Mouse (Mus musculus) Patski (cell line): ENCODE measurements around the gene Ppp1cc. TPM values are rescaled to one million over a fixed set of nuclear protein-coding genes. Genes with fewer than 3 reads are reported as not detected.

Experiments
- ATAC-seq: fragments of 100-300 bp; one replicate; pipeline ENCODE4 v1.8.0; 2021
- CTCF ChIA-PET: fragments of 350-600 bp; sonication (Branson Sonifier 250); formaldehyde crosslinking; loops from one replicate; lab custom pipeline; 2022; ENCODE audit warnings: inconsistent platforms; lab: Charles Lee
- POLR2A ChIA-PET: fragments of 350-600 bp; sonication (Branson Sonifier 250); formaldehyde crosslinking; loops from one replicate; lab custom pipeline; 2022; ENCODE audit warnings: antibody characterized with exemption, inconsistent platforms; lab: Charles Lee
- DNase-seq: peaks from one replicate; pipeline ENCODE4 v3.0.0-alpha.2; 2011; ENCODE audit warnings: low read depth, low spot score
- H3K27me3 ChIP-seq: fragments of 371-371 bp; one replicate; pipeline ENCODE4 v1.5.1; 2021
- CTCF ChIP-seq: fragments of 100-300 bp; IDR thresholded peaks from one replicate; pipeline ENCODE4 v1.5.1; 2021
- in situ Hi-C: fragments of 300-500 bp; cut with MboI; formaldehyde crosslinking; loops from 3 replicates; pipeline ENCODE4 v1.11.1; 2018; ENCODE audit warnings: low pct_unique_long_range_greater_than_20kb, mixed read lengths
- polyA plus RNA-seq: library from polyadenylated mRNA; unstranded; gene quantifications from one replicate; pipeline ENCODE4 v1.2.3, GENCODE M21; 2021

The Ppp1cc gene
- polyA plus RNA-seq, 1 experiment from 2014 or later, result 195 TPM

DNA sequence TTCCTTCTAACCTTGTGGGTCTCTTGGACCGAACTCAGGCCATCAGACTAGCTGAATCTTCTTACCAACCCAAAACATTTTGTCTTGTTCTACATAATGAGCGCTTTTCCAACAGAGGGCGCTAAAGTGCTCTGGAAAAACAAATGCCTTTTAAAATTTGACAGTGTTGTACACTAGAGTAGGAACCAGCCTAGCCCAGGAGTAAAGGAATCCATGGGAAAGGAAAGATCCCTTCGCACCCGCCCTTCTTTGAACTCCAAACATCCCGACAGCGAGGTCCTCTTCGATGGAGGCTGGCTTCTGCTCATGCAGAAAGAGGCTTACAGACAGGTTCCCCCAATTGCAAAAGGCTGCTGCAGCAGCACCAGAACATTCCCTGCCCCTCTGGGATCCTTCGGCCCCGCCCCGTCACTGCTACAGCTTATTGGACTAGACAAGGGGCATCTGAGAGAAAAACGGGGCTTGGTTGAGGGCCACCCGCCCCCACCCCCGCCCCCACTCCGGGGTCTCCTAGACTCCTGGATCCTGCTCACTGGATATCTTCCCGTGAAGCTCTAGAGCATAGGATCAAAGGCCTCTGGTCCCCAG lies 28.9 kb upstream of the Ppp1cc start:
- ATAC-seq (no peak), DNase-seq (no peak)
- ChIA-PET CTCF (interaction anchor here (1.0 to 1.5 kb wide), 6 partner anchors 36 to 215 kb away, joined by 4 to 5 read pairs (median 4); no protein-coding TSS in a partner anchor), POLR2A (no interaction called here)
- peak; percentile 80 for TF ChIP-seq CTCF
- in situ Hi-C loops, result loop anchor here (10.0 kb wide), 2 partner anchors 56 to 216 kb away; no protein-coding TSS in a partner anchor
- peaks cover 2% of the 10 kb centered on the region for H3K27me3 ChIP-seq

DNA sequence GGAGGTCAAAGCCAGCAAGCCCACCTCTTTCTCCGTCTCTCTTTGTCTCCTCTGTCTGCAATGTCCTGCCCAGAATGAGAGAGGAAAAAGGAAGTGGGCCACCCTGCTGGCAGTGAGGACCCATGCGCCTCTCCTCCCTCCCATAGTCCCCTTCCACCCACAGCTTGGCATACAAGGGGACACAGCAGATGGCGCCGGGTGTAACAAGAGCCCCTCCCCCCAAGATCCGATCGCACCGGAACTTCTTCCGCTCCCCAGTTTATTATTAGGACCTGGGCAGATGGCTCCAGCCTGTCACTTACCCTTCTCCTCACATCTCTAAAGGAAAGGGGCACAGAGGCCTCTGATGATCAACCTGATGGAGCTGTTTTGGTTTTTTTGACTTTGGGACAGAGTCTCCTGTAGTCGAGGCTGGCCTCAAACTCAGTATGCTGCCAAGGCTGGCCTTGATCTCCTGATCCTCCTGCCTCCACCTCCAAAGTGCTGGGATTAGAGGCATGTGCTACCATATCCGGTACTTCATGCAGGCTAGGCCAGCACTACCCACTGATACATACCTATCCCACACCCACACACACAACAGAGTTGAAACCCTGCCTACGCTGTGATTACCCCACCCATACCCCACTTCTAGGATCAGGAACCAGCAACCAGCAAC lies 27.6 kb upstream of the Ppp1cc start:
- DNase-seq (no peak), ATAC-seq (no peak)
- peaks cover 2% of the 10 kb centered on the region for H3K27me3 ChIP-seq
- in situ Hi-C loops, result loop anchor here (5.0 kb wide), 1 partner anchor 127 kb away; no protein-coding TSS in a partner anchor
- ChIA-PET POLR2A (no interaction called here), CTCF (interaction anchor here (1.4 to 1.5 kb wide), 2 partner anchors 35 to 214 kb away, joined by 4 to 5 read pairs; no protein-coding TSS in a partner anchor)
- no peak for TF ChIP-seq CTCF

DNA sequence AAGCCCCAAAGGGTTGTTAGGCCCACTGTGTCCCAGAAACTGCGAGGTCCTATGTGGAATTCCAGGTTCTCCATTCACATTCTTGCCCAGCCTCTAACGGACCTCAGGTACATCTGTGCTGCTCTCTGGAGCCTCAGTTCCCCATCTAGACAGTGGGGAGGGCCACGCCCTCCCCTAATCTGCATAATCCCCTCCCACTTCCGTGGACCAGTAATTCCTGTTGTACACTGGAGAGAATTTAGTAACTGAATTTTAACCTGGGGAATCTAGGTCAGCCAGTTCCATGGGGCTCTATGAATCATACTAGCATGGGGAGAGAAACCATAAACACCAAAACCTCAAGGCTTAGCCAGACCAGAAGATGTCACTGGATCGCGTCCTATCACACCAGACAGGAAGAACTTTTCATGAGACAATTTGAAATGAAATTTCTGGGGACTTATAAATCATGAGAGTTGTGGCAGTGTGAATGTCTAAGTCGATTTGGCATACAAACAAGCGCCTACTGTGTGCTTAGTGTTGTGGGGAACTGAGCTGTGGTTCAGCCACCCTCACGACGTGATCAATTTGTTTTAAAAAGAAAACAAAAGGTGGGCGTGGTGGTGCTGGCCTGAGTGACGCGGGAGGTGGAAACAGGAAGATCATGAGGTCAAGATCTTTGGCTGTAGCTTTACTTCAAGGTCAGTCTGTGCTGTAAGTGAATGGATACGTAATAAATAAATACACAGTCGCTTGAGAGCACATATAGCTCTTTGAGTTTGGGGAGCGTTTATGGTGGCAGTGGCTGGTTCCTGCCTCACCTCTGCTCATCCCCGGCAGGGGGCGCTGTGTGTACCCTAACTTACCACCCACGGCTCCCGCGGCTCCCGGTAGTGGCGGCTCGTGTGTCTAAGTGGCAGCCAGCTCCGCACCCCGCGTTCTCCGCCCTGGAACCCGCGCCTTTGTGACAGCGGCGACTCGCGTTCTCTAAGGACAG lies 26.7 kb upstream of the Ppp1cc start:
- DNase-seq, result no peak
- in situ Hi-C loops, result loop anchor here (5.0 kb wide), 1 partner anchor 126 kb away; no protein-coding TSS in a partner anchor
- POLR2A ChIA-PET, result interaction anchor here (0.9 kb wide), 1 partner anchor 45 kb away, joined by 3 read pairs; no protein-coding TSS in a partner anchor
- CTCF ChIA-PET, result interaction anchor here (0.6 to 2.3 kb wide), 17 partner anchors 11 to 260 kb away, joined by 3 to 13 read pairs (median 4); partner anchors contain the start of genes Arpc3 and Tctn1
- ATAC-seq, result peak; percentile 15
- peak; percentile 95 for TF ChIP-seq CTCF
- peaks cover 2% of the 10 kb centered on the region for H3K27me3 ChIP-seq

DNA sequence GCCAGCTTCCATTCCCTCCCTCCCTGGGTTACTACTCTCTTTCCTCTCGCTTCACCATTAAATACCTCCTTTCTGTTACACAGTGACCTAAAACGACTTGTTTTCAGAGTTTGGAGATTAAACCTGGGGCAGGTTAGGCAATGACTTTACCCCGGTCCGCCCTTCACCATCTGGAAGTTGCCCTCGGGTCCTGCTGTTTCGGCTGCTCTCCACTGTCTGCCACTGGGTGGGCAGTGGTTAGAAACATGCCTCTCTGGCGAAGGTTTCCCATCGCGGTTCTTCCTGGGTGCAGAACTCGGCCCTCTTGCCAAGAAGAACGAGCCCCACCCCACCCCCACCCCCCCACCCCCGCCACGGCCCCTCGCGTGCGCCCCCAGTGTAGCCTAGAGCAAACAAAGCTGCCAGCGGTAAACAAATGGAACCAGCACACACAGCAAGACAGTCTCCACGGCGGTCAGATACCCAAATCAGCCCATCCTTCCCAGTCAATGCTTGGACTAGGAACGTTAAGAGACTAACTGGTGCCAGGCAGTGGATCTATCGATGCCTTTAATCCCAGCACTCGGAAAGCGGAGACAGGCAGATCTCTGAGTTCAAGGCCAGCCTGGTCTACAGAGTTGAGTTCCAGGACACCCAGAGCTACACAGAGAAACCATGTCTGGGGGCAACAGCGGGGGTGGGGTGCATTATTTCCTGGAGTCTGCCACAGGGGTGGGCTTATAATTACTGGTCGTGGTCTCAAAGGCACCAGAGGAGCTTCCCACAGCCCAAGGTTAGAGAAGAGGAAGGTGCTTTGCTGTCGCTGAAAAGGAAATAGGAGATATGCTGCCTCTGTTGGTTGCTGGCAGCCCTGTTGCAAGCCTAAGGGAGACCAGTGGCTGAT lies 25.7 kb upstream of the Ppp1cc start:
- no peaks in the 10 kb centered on the region for H3K27me3 ChIP-seq
- ATAC-seq (no peak), DNase-seq (no peak)
- no peak for TF ChIP-seq CTCF
- in situ Hi-C loops, result loop anchor here (5.0 kb wide), 1 partner anchor 125 kb away; no protein-coding TSS in a partner anchor
- CTCF ChIA-PET, result interaction anchor here (1.0 to 2.3 kb wide), 15 partner anchors 9 to 131 kb away, joined by 3 to 13 read pairs (median 5); partner anchors contain the start of gene Tctn1
- POLR2A ChIA-PET, result interaction anchor here (0.9 kb wide), 1 partner anchor 44 kb away, joined by 3 read pairs; no protein-coding TSS in a partner anchor

DNA sequence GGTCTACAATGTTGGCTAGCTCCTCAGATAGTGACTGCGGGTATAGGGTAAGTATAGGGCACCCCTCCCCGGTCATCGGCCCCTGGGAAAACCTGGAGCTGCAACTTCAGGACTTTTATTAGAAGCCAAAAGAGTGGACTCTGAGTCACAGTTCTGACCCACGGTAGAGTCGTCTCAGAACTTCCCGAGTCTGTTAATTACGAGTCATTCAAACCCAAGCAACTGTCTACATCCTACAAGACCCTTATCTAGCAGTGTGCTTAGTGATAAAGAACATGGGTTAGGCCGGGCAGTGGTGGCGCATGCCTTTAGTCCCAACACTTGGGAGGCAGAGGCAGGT lies 25.1 kb upstream of the Ppp1cc start:
- no peak for DNase-seq
- CTCF ChIA-PET, result interaction anchor here (1.0 to 2.3 kb wide), 5 partner anchors 9 to 44 kb away, joined by 3 to 13 read pairs (median 6); no protein-coding TSS in a partner anchor
- H3K27me3 ChIP-seq, result no peaks in the 10 kb centered on the region
- TF ChIP-seq CTCF, result no peak
- POLR2A ChIA-PET, result interaction anchor here (0.5 kb wide), 1 partner anchor 9 kb away, joined by 3 read pairs; no protein-coding TSS in a partner anchor
- ATAC-seq, result no peak
- in situ Hi-C loops, result loop anchor here (5.0 kb wide), 1 partner anchor 124 kb away; no protein-coding TSS in a partner anchor

DNA sequence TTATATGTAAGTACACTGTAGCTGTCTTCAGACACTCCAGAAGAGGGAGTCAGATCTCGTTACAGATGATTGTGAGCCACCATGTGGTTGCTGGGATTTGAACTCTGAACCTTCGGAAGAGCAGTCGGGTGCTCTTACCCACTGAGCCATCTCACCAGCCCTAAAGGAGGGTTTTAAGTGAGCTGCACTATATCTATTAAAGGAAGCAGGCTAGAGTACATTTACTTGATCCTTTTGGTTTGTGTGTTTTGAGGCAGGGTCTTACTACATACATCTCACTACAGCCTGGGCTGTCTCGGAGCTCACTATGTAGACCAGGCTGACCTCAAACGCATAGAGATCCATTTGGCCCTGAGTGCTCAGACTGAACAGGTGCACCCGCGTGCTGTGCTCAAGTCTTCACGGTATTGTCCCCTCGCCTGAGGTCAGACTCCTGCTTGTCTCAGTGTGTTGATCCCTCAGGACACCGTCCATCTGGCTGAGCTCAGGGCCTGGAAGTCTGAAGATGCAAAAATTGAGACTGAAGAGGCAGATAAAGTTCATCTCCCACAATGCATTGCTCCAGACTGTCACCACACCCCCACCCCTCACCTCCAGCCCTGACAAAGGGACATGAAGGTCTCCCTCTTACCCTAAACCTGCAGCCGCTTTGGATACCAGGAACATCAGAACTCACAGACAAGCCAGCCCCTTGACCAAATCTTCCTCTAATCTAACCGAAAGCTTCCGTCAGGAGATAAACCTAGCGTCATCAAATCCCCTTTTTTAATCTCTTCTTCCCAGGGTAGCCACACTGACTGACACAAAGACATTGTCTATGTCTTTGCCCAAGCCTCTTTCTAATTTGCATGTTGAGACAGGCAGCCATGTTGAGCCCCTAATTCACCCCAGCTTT lies 23.4 kb upstream of the Ppp1cc start:
- TF ChIP-seq CTCF, result no peak
- in situ Hi-C loops, result loop anchor here (5.0 kb wide), 1 partner anchor 123 kb away; no protein-coding TSS in a partner anchor
- ChIA-PET CTCF (interaction anchor here (1.1 to 2.2 kb wide), 3 partner anchors 7 to 30 kb away, joined by 3 to 8 read pairs (median 3); no protein-coding TSS in a partner anchor), POLR2A (interaction anchor here (0.6 to 1.7 kb wide), 2 partner anchors 32 to 97 kb away, joined by 3 to 5 read pairs; no protein-coding TSS in a partner anchor)
- ATAC-seq (no peak), DNase-seq (no peak)
- H3K27me3 ChIP-seq, result no peaks in the 10 kb centered on the region

DNA sequence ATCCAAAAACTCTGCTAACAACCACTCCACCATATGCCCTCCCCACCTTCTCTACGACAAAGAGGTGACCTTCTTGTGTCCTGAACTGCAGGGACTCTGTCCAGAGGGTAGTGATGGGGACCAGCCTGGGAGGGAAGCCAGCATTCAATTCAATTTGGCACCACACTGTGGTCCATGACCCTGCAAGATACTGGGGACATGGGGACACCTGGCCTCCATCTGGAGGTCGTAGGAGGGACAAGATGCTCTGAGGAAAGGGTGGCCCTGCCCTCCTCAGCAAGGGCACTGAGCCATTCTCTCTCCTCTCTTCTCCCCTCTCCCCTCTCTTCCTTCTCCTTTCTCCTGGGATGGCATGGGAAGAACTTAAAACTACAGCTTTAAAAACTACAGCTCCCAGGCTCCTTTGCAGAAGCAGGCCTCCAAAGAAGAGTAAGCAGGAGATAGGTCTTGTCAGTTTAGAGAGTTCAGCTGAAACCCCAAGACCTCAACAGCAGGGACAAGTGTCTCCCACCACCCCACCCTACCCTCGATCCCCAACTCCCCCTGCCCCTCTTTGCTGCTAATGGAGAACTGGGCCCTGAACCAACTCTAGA lies 22.7 kb upstream of the Ppp1cc start:
- POLR2A ChIA-PET, result interaction anchor here (0.6 to 1.7 kb wide), 2 partner anchors 31 to 112 kb away, joined by 4 to 5 read pairs; no protein-coding TSS in a partner anchor
- TF ChIP-seq CTCF, result no peak
- H3K27me3 ChIP-seq, result no peaks in the 10 kb centered on the region
- ATAC-seq (no peak), DNase-seq (no peak)
- in situ Hi-C loops, result no loop called here
- CTCF ChIA-PET, result interaction anchor here (1.0 kb wide), 1 partner anchor 9 kb away, joined by 3 read pairs; no protein-coding TSS in a partner anchor
